Mouse (Mus musculus): ENCODE results near the gene Sycn. TPM values are rescaled to one million over a fixed set of nuclear protein-coding genes. Genes with fewer than 3 reads are reported as not detected.

The Sycn gene
- polyA plus RNA-seq, 1 experiment from 2014 or later, result not detected

GRCm38 (mm10) chr7:28577826-28578542, 37.3 kb downstream of the Sycn start:
- Histone ChIP-seq H3K27ac (no peak overlapping the region), H3K4me3 (no peak overlapping the region), H3K4me2 (replicated peaks) (no peak overlapping the region), H3K9me3 (no peaks in the 10 kb centered on the region), H3K4me1 (peaks cover 8% of the 10 kb centered on the region; the same call in 1 of the 2 replicates), H3K27me3 (replicated peaks) (no peaks in the 10 kb centered on the region), H3K9ac (no peak overlapping the region), H3K36me3 (no peaks in the 10 kb centered on the region; the same call in 1 of the 2 replicates)
- 89% methylated on average over 9 of the region's 9 CpGs for WGBS
- no peak for ATAC-seq (ENCODE audit: low FRiP score, low read depth)

GRCm38 (mm10) chr7:28578543-28579053, 37.9 kb downstream of the Sycn start:
- Histone ChIP-seq H3K9me3 (no peaks in the 10 kb centered on the region), H3K27me3 (replicated peaks) (no peaks in the 10 kb centered on the region), H3K4me3 (no peak overlapping the region), H3K4me1 (peaks cover 8% of the 10 kb centered on the region; the same call in 1 of the 2 replicates), H3K27ac (no peak overlapping the region), H3K9ac (no peak overlapping the region), H3K4me2 (replicated peaks) (no peak overlapping the region), H3K36me3 (no peaks in the 10 kb centered on the region; the same call in 1 of the 2 replicates)
- 82% methylated on average over 5 of the region's 5 CpGs for WGBS
- no peak for ATAC-seq (ENCODE audit: low FRiP score, low read depth)

- no peak overlapping the region for H3K4me2 ChIP-seq (replicated peaks)
- no peaks in the 10 kb centered on the region for H3K9me3 ChIP-seq
- peaks cover 18% of the 10 kb centered on the region; the same call in 1 of the 2 replicates for H3K4me1 ChIP-seq
- 85% methylated on average over 5 of the region's 5 CpGs for WGBS
- H3K4me3 ChIP-seq, result no peak overlapping the region
- H3K9ac ChIP-seq, result no peak overlapping the region
- no peaks in the 10 kb centered on the region; the same call in 1 of the 2 replicates for H3K36me3 ChIP-seq
- H3K27ac ChIP-seq, result no peak overlapping the region
- ATAC-seq (ENCODE audit: low FRiP score, low read depth), result no peak
- no peaks in the 10 kb centered on the region for H3K27me3 ChIP-seq (replicated peaks)
Measured at GRCm38 (mm10) chr7:28579826-28580225, 39.1 kb downstream of the Sycn start.

GRCm38 (mm10) chr7:28581721-28582120, 41.0 kb downstream of the Sycn start:
- H3K27ac ChIP-seq, result no peak overlapping the region
- no peak overlapping the region for H3K9ac ChIP-seq
- no peaks in the 10 kb centered on the region; the same call in 1 of the 2 replicates for H3K36me3 ChIP-seq
- no peaks in the 10 kb centered on the region for H3K9me3 ChIP-seq
- H3K4me2 ChIP-seq (replicated peaks), result no peak overlapping the region
- H3K4me1 ChIP-seq, result peaks cover 27% of the 10 kb centered on the region
- WGBS, result 88% methylated on average over 4 of the region's 4 CpGs
- ATAC-seq (ENCODE audit: low FRiP score, low read depth), result no peak
- no peak overlapping the region for H3K4me3 ChIP-seq
- no peaks in the 10 kb centered on the region for H3K27me3 ChIP-seq (replicated peaks)

GRCm38 (mm10) chr7:28582841-28583240, 42.2 kb downstream of the Sycn start:
- 84% methylated on average over 11 of the region's 11 CpGs for WGBS
- H3K36me3 ChIP-seq, result no peaks in the 10 kb centered on the region; the same call in 1 of the 2 replicates
- no peak overlapping the region for H3K4me2 ChIP-seq (replicated peaks)
- H3K9me3 ChIP-seq, result no peaks in the 10 kb centered on the region
- H3K9ac ChIP-seq, result no peak overlapping the region
- no peak overlapping the region for H3K27ac ChIP-seq
- H3K27me3 ChIP-seq (replicated peaks), result no peaks in the 10 kb centered on the region
- H3K4me3 ChIP-seq, result no peak overlapping the region
- no peak for ATAC-seq (ENCODE audit: low FRiP score, low read depth)
- peaks cover 38% of the 10 kb centered on the region for H3K4me1 ChIP-seq

- Histone ChIP-seq H3K36me3 (no peaks in the 10 kb centered on the region; the same call in 1 of the 2 replicates), H3K9ac (no peak overlapping the region), H3K9me3 (no peaks in the 10 kb centered on the region), H3K4me3 (no peak overlapping the region), H3K27ac (no peak overlapping the region), H3K4me2 (replicated peaks) (no peak overlapping the region), H3K27me3 (replicated peaks) (no peaks in the 10 kb centered on the region), H3K4me1 (peaks cover 45% of the 10 kb centered on the region)
- 78% methylated on average over 8 of the region's 8 CpGs for WGBS
- ATAC-seq (ENCODE audit: low FRiP score, low read depth), result no peak
Measured at GRCm38 (mm10) chr7:28583570-28584344, 43.1 kb downstream of the Sycn start.

GRCm38 (mm10) chr7:28584468-28584867, 43.8 kb downstream of the Sycn start:
- H3K36me3 ChIP-seq, result no peaks in the 10 kb centered on the region; the same call in 1 of the 2 replicates
- ATAC-seq (ENCODE audit: low FRiP score, low read depth), result no peak
- WGBS, result 79% methylated on average over 4 of the region's 4 CpGs

GRCm38 (mm10) chr7:28585001-28585400, 44.3 kb downstream of the Sycn start:
- no peak overlapping the region for H3K27ac ChIP-seq

More at GRCm38 (mm10) chr7:28584468-28584867, 43.8 kb downstream of the Sycn start:
- no peak overlapping the region for H3K4me3 ChIP-seq
- no peak overlapping the region for H3K9ac ChIP-seq
- H3K27ac ChIP-seq, result no peak overlapping the region
- H3K27me3 ChIP-seq (replicated peaks), result no peaks in the 10 kb centered on the region
- H3K9me3 ChIP-seq, result no peaks in the 10 kb centered on the region
- no peak overlapping the region for H3K4me2 ChIP-seq (replicated peaks)
- peaks cover 42% of the 10 kb centered on the region for H3K4me1 ChIP-seq

GRCm38 (mm10) chr7:28586663-28587411, 46.2 kb downstream of the Sycn start:
- Histone ChIP-seq H3K27ac (no peak overlapping the region), H3K36me3 (no peaks in the 10 kb centered on the region), H3K4me2 (replicated peaks) (no peak overlapping the region), H3K4me3 (no peak overlapping the region), H3K9me3 (no peaks in the 10 kb centered on the region), H3K4me1 (peaks cover 41% of the 10 kb centered on the region), H3K27me3 (replicated peaks) (no peaks in the 10 kb centered on the region), H3K9ac (no peak overlapping the region)
- WGBS, result 62% methylated on average over 6 of the region's 6 CpGs
- no peak for ATAC-seq (ENCODE audit: low FRiP score, low read depth)

More at GRCm38 (mm10) chr7:28585001-28585400, 44.3 kb downstream of the Sycn start:
- no peaks in the 10 kb centered on the region for H3K9me3 ChIP-seq
- no peak overlapping the region for H3K4me2 ChIP-seq (replicated peaks)
- H3K4me3 ChIP-seq, result no peak overlapping the region
- H3K36me3 ChIP-seq, result no peaks in the 10 kb centered on the region; the same call in 1 of the 2 replicates
- WGBS, result 81% methylated on average over 6 of the region's 6 CpGs
- H3K4me1 ChIP-seq, result peaks cover 37% of the 10 kb centered on the region
- H3K27me3 ChIP-seq (replicated peaks), result no peaks in the 10 kb centered on the region
- no peak overlapping the region for H3K9ac ChIP-seq
- ATAC-seq (ENCODE audit: low FRiP score, low read depth), result no peak

- no peaks in the 10 kb centered on the region for H3K27me3 ChIP-seq (replicated peaks)
- no peak overlapping the region for H3K9ac ChIP-seq
- no peak overlapping the region for H3K27ac ChIP-seq
- no peak overlapping the region for H3K4me2 ChIP-seq (replicated peaks)
- no peak for ATAC-seq (ENCODE audit: low FRiP score, low read depth)
- H3K4me1 ChIP-seq, result peaks cover 42% of the 10 kb centered on the region
- H3K9me3 ChIP-seq, result no peaks in the 10 kb centered on the region
- H3K4me3 ChIP-seq, result no peak overlapping the region
- no peaks in the 10 kb centered on the region for H3K36me3 ChIP-seq
Measured at GRCm38 (mm10) chr7:28587644-28588043, 47.0 kb downstream of the Sycn start.
